Mouse (Mus musculus) midbrain, embryonic 16.5 days (tissue): ENCODE measurements at regions not wholly inside any gene's neighbourhood (a gene's known extent, or its start where the extent isn't known, plus 50 kb on each side); places are given as distances from the start of the nearest gene placed in this dataset.

ENCODE experiments used
- ATAC-seq: fragments of 200-750 bp; cut with Nextera tagmentation; 2 replicates; pipeline ENCODE4 v1.8.0; 2017; ENCODE audit warnings: moderate TSS enrichment
- H3K27ac ChIP-seq: fragments of 300-500 bp; sonication (generic); 2 replicates; pipeline ENCODE4 v1.5.1; 2014; ENCODE audit warnings: mild to moderate bottlenecking, low read length, mixed read lengths
- H3K27me3 ChIP-seq: fragments of 300-500 bp; sonication (generic); 2 replicates; pipeline ENCODE4 v1.6.1; 2014; ENCODE audit warnings: low read depth, low read length, mixed read lengths; ENCODE audit not compliant: control insufficient read depth, insufficient read depth
- H3K36me3 ChIP-seq: fragments of 300-500 bp; sonication (generic); 2 replicates; pipeline ENCODE4 v1.6.1; 2014; ENCODE audit warnings: mild to moderate bottlenecking, low read length, moderate library complexity, mixed read lengths; ENCODE audit not compliant: control insufficient read depth, insufficient read depth
- H3K4me1 ChIP-seq: fragments of 300-500 bp; sonication (generic); 2 replicates; pipeline ENCODE4 v1.6.1; 2014; ENCODE audit warnings: mild to moderate bottlenecking, low read length, mixed read lengths; ENCODE audit not compliant: control insufficient read depth, insufficient read depth
- H3K4me2 ChIP-seq: fragments of 300-500 bp; sonication (generic); 2 replicates; pipeline ENCODE4 v1.6.1; 2014; ENCODE audit warnings: mild to moderate bottlenecking, low read length, mixed read lengths
- H3K4me3 ChIP-seq: fragments of 300-500 bp; sonication (generic); 2 replicates; pipeline ENCODE4 v1.5.1; 2014; ENCODE audit warnings: low read depth, mild to moderate bottlenecking, low read length, moderate library complexity, mixed read lengths
- H3K9ac ChIP-seq: fragments of 300-500 bp; sonication (generic); 2 replicates; pipeline ENCODE4 v1.6.1; 2014; ENCODE audit warnings: low read depth, low read length, mixed read lengths
- H3K9me3 ChIP-seq: fragments of 300-500 bp; sonication (generic); replicated peaks from 2 replicates; pipeline ENCODE4 v1.6.1; 2014; ENCODE audit warnings: mild to moderate bottlenecking, low read length, mixed read lengths; ENCODE audit not compliant: control insufficient read depth, poor library complexity, severe bottlenecking
- WGBS: fragments of 180-500 bp; shearing (Covaris S2); extraction: QIAGEN DNeasy Blood & Tissue Kit; methylation state at CpG from one replicate; pipeline ENCODE4 v1.1.7; 2014; 5-methylcytosine and 5-hydroxymethylcytosine counted together

GRCm38 (mm10) chr8:25384591-25384990, 560.4 kb upstream of the Adam5 start:
- H3K4me2 ChIP-seq, result no peak overlapping the region
- H3K27me3 ChIP-seq, result no peaks in the 10 kb centered on the region
- H3K4me3 ChIP-seq, result no peak overlapping the region
- H3K9ac ChIP-seq, result no peak overlapping the region
- no peaks in the 10 kb centered on the region for H3K36me3 ChIP-seq
- no peaks in the 10 kb centered on the region for H3K9me3 ChIP-seq
- H3K27ac ChIP-seq, result no peak overlapping the region
- ATAC-seq, result no peak
- H3K4me1 ChIP-seq, result peaks cover 8% of the 10 kb centered on the region
- WGBS, result 84% methylated on average over 2 of the region's 2 CpGs

- no peaks in the 10 kb centered on the region for H3K27me3 ChIP-seq
- no peak overlapping the region for H3K27ac ChIP-seq
- no peak overlapping the region for H3K9ac ChIP-seq
- H3K36me3 ChIP-seq, result no peaks in the 10 kb centered on the region
- H3K4me3 ChIP-seq, result no peak overlapping the region
- H3K4me2 ChIP-seq, result no peak overlapping the region
- H3K4me1 ChIP-seq, result peaks cover 6% of the 10 kb centered on the region
- WGBS, result 33% methylated on average over 8 of the region's 8 CpGs
- H3K9me3 ChIP-seq, result no peaks in the 10 kb centered on the region
- no peak for ATAC-seq
These were observed 549.1 kb upstream of the Adam5 start for GRCm38 (mm10) chr8:25373276-25373675.

- 42% methylated on average over 11 of the region's 11 CpGs for WGBS
These were observed 546.8 kb upstream of the Adam5 start for GRCm38 (mm10) chr8:25370947-25371346.

GRCm38 (mm10) chr8:25369331-25369730, 545.2 kb upstream of the Adam5 start:
- no peak overlapping the region for H3K27ac ChIP-seq
- no peaks in the 10 kb centered on the region for H3K9me3 ChIP-seq
- H3K4me1 ChIP-seq, result peaks cover 13% of the 10 kb centered on the region
- H3K27me3 ChIP-seq, result no peaks in the 10 kb centered on the region
- WGBS, result 86% methylated on average over 2 of the region's 2 CpGs
- no peaks in the 10 kb centered on the region for H3K36me3 ChIP-seq
- H3K4me2 ChIP-seq, result no peak overlapping the region
- no peak for ATAC-seq
- H3K9ac ChIP-seq, result no peak overlapping the region
- no peak overlapping the region for H3K4me3 ChIP-seq

More at GRCm38 (mm10) chr8:25370947-25371346, 546.8 kb upstream of the Adam5 start:
- H3K9ac ChIP-seq, result no peak overlapping the region
- H3K27me3 ChIP-seq, result no peaks in the 10 kb centered on the region
- H3K4me2 ChIP-seq, result no peak overlapping the region
- no peak for ATAC-seq
- peaks cover 13% of the 10 kb centered on the region for H3K4me1 ChIP-seq
- H3K27ac ChIP-seq, result no peak overlapping the region
- no peaks in the 10 kb centered on the region for H3K9me3 ChIP-seq
- H3K4me3 ChIP-seq, result no peak overlapping the region
- H3K36me3 ChIP-seq, result no peaks in the 10 kb centered on the region

- Histone ChIP-seq H3K9me3 (no peaks in the 10 kb centered on the region), H3K36me3 (no peaks in the 10 kb centered on the region), H3K4me1 (peaks cover 13% of the 10 kb centered on the region), H3K4me3 (0 out of 2 replicates have a peak overlapping the region, but pooled peaks have one; percentile 4), H3K9ac (no peak overlapping the region), H3K27me3 (no peaks in the 10 kb centered on the region), H3K4me2 (peak overlapping the region; percentile 43), H3K27ac (peak overlapping the region; percentile 33; the same call in 1 of the 2 replicates)
- ATAC-seq, result peak; percentile 57
- WGBS, result 2% methylated on average over 11 of the region's 11 CpGs
These were observed 544.5 kb upstream of the Adam5 start for GRCm38 (mm10) chr8:25368561-25369091.

GRCm38 (mm10) chr8:25367806-25368549, 543.8 kb upstream of the Adam5 start:
- ATAC-seq, result peak; percentile 41
- no peaks in the 10 kb centered on the region for H3K9me3 ChIP-seq

GRCm38 (mm10) chr8:25366181-25366580, 542.0 kb upstream of the Adam5 start:
- Histone ChIP-seq H3K27ac (no peak overlapping the region), H3K9ac (no peak overlapping the region), H3K4me2 (no peak overlapping the region), H3K9me3 (no peaks in the 10 kb centered on the region), H3K4me1 (peaks cover 13% of the 10 kb centered on the region), H3K36me3 (no peaks in the 10 kb centered on the region), H3K4me3 (no peak overlapping the region), H3K27me3 (no peaks in the 10 kb centered on the region)
- no peak for ATAC-seq
- WGBS, result 27% methylated on average over 3 of the region's 3 CpGs

More at GRCm38 (mm10) chr8:25367806-25368549, 543.8 kb upstream of the Adam5 start:
- Histone ChIP-seq H3K9ac (no peak overlapping the region), H3K27me3 (no peaks in the 10 kb centered on the region), H3K4me3 (no peak overlapping the region), H3K4me1 (peaks cover 13% of the 10 kb centered on the region), H3K4me2 (peak overlapping the region; percentile 43), H3K36me3 (no peaks in the 10 kb centered on the region), H3K27ac (peak overlapping the region; percentile 33; the same call in 1 of the 2 replicates)
- 18% methylated on average over 15 of the region's 15 CpGs for WGBS

- no peaks in the 10 kb centered on the region for H3K9me3 ChIP-seq
- H3K27me3 ChIP-seq, result no peaks in the 10 kb centered on the region
- H3K4me2 ChIP-seq, result no peak overlapping the region
- H3K4me1 ChIP-seq, result peaks cover under 1% of the 10 kb centered on the region; the same call in 1 of the 2 replicates
- no peak overlapping the region for H3K27ac ChIP-seq
- no peak for ATAC-seq
- 68% methylated on average over 9 of the region's 9 CpGs for WGBS
- no peaks in the 10 kb centered on the region for H3K36me3 ChIP-seq
- H3K9ac ChIP-seq, result no peak overlapping the region
- H3K4me3 ChIP-seq, result no peak overlapping the region
These were observed 538.5 kb upstream of the Adam5 start for GRCm38 (mm10) chr8:25362656-25363055.

- Histone ChIP-seq H3K4me3 (no peak overlapping the region), H3K27me3 (no peaks in the 10 kb centered on the region), H3K4me1 (no peaks in the 10 kb centered on the region), H3K9ac (no peak overlapping the region), H3K36me3 (no peaks in the 10 kb centered on the region), H3K4me2 (no peak overlapping the region), H3K27ac (no peak overlapping the region), H3K9me3 (no peaks in the 10 kb centered on the region)
- no peak for ATAC-seq
- 64% methylated on average over 4 of the region's 4 CpGs for WGBS
These were observed 538.0 kb upstream of the Adam5 start for GRCm38 (mm10) chr8:25362146-25362545.
